Mouse (Mus musculus) liver, embryonic 14.5 days (tissue): ENCODE measurements around the gene Cntnap4.

ENCODE experiments used
- CTCF ChIP-seq: IDR thresholded peaks from 2 replicates; pipeline ENCODE4 v1.5.1; 2016; ENCODE audit warnings: antibody characterized with exemption, low read depth, control low read depth
- EP300 ChIP-seq: IDR thresholded peaks from 2 replicates; pipeline ENCODE4 v1.6.1; 2016; ENCODE audit warnings: antibody characterized with exemption, low read depth

DNA sequence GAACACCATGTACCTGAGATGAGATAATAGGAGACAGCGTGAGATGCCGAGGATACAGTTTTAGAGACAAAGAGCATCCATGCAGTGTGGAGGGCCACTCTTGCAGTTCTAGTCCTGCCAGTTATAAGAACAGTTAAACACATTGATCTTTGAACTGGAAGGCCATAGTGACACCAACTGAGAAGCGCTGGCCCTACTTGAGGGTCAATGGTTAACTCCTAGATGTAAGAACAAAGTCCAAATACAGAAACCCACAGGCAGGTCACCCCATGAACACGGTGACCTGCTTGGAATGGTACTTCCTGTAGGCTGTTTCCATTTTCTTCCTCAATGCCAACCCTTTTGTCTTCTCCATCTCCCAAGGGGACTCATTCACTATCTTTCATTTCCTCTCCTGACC is 173.5 kb downstream of the Cntnap4 start:
- no peak for TF ChIP-seq CTCF
- TF ChIP-seq EP300 = no peak
